Mouse (Mus musculus) gastrocnemius, adult 18-20 months (tissue): Measurements from ENCODE around the gene Zg16. TPM values are rescaled to one million over a fixed set of nuclear protein-coding genes. Genes with fewer than 3 reads are reported as not detected.

Experiments
- DNase-seq: peaks from one replicate; pipeline ENCODE4 v3.0.0; 2021; ENCODE audit warnings: low spot score
- microRNA-seq: library from miRNA; unstranded; fragments of <30 nt; microRNA quantifications from one replicate; pipeline ENCODE4 v1.2.0, GENCODE M21; 2021
- total RNA-seq, 2 experiments: library from RNA; stranded (reverse); gene quantifications; 2 replicates each; pipeline ENCODE4 v1.2.3; 2021

Gene Zg16
- total RNA-seq, 2 experiments from 2014 or later, result not detected

DNA sequence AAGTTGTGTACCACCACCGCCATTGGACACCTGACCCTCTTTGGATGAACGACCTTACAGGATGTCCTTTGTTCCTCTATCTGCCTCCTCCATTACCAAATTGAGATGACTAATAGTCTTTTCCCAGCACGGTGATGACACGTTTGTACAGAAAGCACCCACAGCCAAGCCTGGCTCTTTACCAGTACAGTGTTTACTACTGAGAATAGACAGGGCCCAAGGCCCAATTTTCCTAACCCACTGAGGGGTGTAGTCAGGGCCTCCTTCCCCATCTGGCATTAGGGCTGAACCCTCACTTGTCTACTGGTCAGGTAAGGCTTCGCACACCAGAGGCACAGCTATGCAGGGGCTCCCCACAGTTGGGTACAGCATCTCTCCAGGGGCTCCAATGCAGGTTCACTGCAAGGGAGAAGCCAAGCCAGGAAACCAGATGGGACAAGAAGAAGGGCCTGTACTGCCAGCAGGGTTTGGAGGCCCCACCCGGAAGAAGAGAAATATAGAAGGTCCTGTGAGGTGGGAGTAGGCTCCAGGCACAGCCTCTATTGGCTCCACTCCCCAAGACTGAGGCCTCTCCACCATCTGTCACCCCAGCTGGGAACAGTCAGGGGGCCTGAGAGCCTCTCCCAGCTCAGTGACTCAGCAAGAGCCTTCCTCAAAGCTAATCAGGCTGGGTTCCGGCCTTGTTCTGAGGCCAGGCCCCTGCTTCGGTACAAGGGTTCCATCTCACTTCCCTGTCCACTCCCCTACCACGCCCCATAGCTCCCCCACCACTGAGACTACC lies 78.7 kb downstream of the Zg16 start:
- DNase-seq, result peak; percentile 70

DNA sequence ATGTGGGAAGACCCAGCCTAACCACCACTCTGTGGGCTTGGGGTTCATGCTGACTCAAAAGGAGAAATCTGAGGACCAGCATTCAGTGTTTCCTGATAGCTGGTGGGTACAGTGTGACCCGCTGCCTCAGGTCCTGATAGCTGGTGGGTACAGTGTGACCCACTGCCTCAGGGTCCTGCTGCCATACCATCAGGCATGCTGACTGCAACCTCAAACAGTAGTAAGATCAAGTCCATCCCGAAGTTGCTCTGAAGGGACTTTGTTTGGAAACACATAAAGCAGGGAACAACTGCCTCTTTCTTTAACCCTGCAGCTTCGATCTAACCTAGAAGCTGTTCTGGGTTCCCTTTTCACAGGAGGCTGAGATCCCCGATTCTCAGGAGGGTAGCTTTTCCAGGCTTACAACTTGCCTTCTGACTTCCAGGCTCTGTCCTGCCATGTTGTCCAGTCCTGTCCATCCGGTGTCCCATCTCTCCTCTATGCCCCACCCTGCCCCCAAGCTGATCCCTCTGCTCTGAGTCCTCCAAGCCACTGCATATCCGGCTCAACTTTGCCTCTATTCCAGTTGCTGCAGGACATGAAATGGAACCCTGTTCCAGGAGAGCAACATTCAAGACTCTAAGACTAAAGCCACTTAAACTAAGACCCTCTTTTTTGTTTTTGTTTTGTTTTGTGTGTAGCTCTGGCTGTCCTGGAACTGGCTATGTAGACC lies 79.7 kb downstream of the Zg16 start:
- no peak for DNase-seq

DNA sequence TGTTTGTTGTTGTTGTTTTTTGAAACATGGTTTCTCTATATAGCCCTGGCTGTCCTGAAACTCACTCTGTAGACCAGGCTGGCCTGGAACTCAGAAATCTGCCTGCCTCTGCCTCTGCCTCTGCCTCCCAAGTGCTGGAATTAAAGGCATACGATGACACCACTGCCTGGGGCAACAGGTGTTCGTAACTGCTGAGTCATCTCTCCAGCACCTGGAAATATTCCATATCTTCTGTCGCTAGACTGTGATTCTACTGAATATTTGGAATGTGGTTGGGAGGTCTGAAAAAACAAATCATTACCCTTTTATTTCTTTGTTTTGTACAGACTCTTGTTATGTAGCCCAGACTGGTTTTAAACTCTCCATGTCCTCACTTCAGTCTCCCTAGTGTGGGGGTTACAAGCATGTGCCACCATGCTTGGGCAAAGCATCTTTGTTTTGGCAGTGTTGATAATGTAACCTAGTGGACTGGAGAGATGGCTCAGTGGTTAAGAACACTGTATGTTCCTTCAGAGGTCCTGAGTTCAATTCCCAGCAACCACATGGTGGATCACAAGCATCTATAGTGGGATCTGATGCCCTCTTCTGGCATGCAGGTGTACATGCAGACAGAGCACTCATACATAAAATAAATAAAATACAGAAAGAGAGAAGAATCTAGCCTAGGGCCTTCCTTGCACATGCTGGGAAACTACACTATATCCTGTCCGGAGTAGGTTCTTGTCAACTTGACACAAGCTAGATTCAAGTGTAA lies 82.8 kb downstream of the Zg16 start:
- no peak for DNase-seq

DNA sequence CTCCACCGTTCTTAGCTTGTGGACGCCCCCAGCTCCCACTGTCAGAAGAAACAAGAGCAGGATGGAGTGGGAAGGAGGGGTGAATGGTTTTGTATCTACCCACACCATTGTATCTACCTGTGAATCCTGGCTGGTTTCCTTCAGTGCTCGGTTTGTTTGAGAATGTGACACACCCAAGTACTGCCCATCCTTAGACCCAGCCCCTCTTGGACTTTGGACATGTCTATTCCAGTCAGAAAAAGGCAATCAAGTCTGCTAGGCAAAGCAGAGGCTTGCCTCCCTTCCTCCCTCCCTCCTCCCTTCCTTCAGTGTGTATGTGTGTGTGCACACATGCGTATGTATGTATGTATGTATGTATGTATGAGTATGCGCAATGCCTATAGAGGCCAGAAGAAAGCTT lies 83.5 kb downstream of the Zg16 start:
- DNase-seq, result no peak

Small RNAs within 50 kb of the gene (microRNA-seq; reads per million reads assigned to microRNA genes)
- gene Gm44343, result not detected

Other genes with a start within 250 kb of the Zg16 start
- gene Doc2a, start 239.9 kb downstream of the Zg16 start, total RNA-seq, result not detected
- gene Hirip3, start 225.4 kb downstream of the Zg16 start, total RNA-seq, result 1 to 10 TPM; 5.0 to 5.4 TPM
- 10 to 100 TPM in 1 of 2 experiments, 1 to 10 TPM in 1; 8.4 to 12.3 TPM for gene Ino80e, start 225.0 kb downstream of the Zg16 start, total RNA-seq
- 10 to 100 TPM; 19.7 to 21.9 TPM for gene Taok2, start 202.6 kb downstream of the Zg16 start, total RNA-seq
- 10 to 100 TPM in 1 of 2 experiments, 1 to 10 TPM in 1; 9.9 to 12.1 TPM for gene Tmem219, start 164.4 kb downstream of the Zg16 start, total RNA-seq
- 1 to 10 TPM; 2.6 to 2.7 TPM for gene Kctd13, start 158.4 kb downstream of the Zg16 start, total RNA-seq
- not detected for gene Asphd1, start 137.7 kb downstream of the Zg16 start, total RNA-seq
- 1 to 10 TPM in 1 of 2 experiments, under 1 TPM in 1; 0.87 to 1.2 TPM for gene Sez6l2, start 136.8 kb downstream of the Zg16 start, total RNA-seq
- 10 to 100 TPM; 30.7 to 31.5 TPM for gene Cdipt, start 111.4 kb downstream of the Zg16 start, total RNA-seq
- under 1 TPM in 1 of 2 experiments, not detected in 1; 0.24 TPM for gene Cdiptos, start 111.2 kb downstream of the Zg16 start, total RNA-seq
- gene Mvp, start 72.7 kb downstream of the Zg16 start, total RNA-seq, result 10 to 100 TPM; 27.5 to 40.9 TPM
- 1 to 10 TPM in 1 of 2 experiments, not detected in 1; 1.7 TPM for gene Pagr1b, start 70.8 kb downstream of the Zg16 start, total RNA-seq
- gene Pagr1a, start 70.0 kb downstream of the Zg16 start, total RNA-seq, result 10 to 100 TPM in 1 of 2 experiments, 1 to 10 TPM in 1; 7.9 to 10.3 TPM
- 10 to 100 TPM; 12.9 to 16.9 TPM for gene Gm42742, start 66.2 kb downstream of the Zg16 start, total RNA-seq
- under 1 TPM in 1 of 2 experiments, not detected in 1; 0.84 TPM for gene Prrt2, start 66.1 kb downstream of the Zg16 start, total RNA-seq
- gene Maz, start 60.3 kb downstream of the Zg16 start, total RNA-seq, result 10 to 100 TPM; 64.3 to 66.3 TPM
- gene Kif22, start 44.9 kb downstream of the Zg16 start, total RNA-seq, result 1 to 10 TPM; 1.2 to 1.7 TPM
- under 1 TPM; 0.50 to 0.93 TPM for gene AI467606, start 4.0 kb upstream of the Zg16 start, total RNA-seq
- under 1 TPM; 0.37 to 0.55 TPM for gene Qprt, start 34.9 kb upstream of the Zg16 start, total RNA-seq
- under 1 TPM; 0.07 to 0.14 TPM for gene Spn, start 50.5 kb upstream of the Zg16 start, total RNA-seq
- 10 to 100 TPM; 25.1 to 26.8 TPM for gene Cd2bp2, start 108.7 kb upstream of the Zg16 start, total RNA-seq
- gene Tbc1d10b, start 121.1 kb upstream of the Zg16 start, total RNA-seq, result 10 to 100 TPM; 26.4 to 29.5 TPM
- over 10,000 TPM; 24,635 to 28,732 TPM for gene Mylpf, start 121.6 kb upstream of the Zg16 start, total RNA-seq
- 1 to 10 TPM; 4.2 to 4.6 TPM for gene Zfp553, start 145.7 kb upstream of the Zg16 start, total RNA-seq
- 1 to 10 TPM; 1.0 to 1.3 TPM for gene Sept1, start 145.8 kb upstream of the Zg16 start, total RNA-seq
- 10 to 100 TPM; 19.7 to 21.1 TPM for gene Zfp771, start 156.9 kb upstream of the Zg16 start, total RNA-seq
- 10 to 100 TPM; 32.6 TPM for gene Dctpp1, start 173.4 kb upstream of the Zg16 start, total RNA-seq
- 10 to 100 TPM; 34.7 to 34.9 TPM for gene Sephs2, start 186.7 kb upstream of the Zg16 start, total RNA-seq
- gene Itgal, start 208.9 kb upstream of the Zg16 start, total RNA-seq, result under 1 TPM; 0.21 to 0.33 TPM